Mouse (Mus musculus) left cerebral cortex, postnatal 36 days (tissue): ENCODE results near the gene Olfr97. TPM values are rescaled to one million over a fixed set of nuclear protein-coding genes. Genes with fewer than 3 reads are reported as not detected.

Experiments used
- DNase-seq, 2 experiments: peaks; one replicate each; pipeline ENCODE4 v3.0.0; 2021 to 2022; ENCODE audit warnings: low spot score in 2 of 2, mixed read lengths in 1 of 2
- intact Hi-C: fragments of 180-260 bp; cut with DNase I; formaldehyde crosslinking; loops from one replicate; pipeline ENCODE4 v1.15.1; 2025
- total RNA-seq, 2 experiments: library from RNA; stranded (reverse); gene quantifications; 2 replicates each; pipeline ENCODE4 v1.2.3; 2021

Olfr97 gene
- total RNA-seq, 2 experiments from 2014 or later = not detected

GRCm38 (mm10) chr17:37200894-37201293 is 36.2 kb downstream of the Olfr97 start, which contains the start of gene Olfr94:
TSS of gene Olfr94 (minus strand) at chr17:37200994.
- intact Hi-C loops = loop anchor here (5.0 kb wide), 2 partner anchors 284 to 309 kb away; partner anchors contain the start of gene Trim40
- no peak for DNase-seq

- peak; percentile 47 to 62 for DNase-seq
Observed at GRCm38 (mm10) chr17:37196845-37197724, 40.0 kb downstream of the Olfr97 start.

GRCm38 (mm10) chr17:37194782-37195181 is 42.3 kb downstream of the Olfr97 start:
- peak in 1 of 2 experiments; percentile 9 for DNase-seq
- intact Hi-C loops = no loop called here

More at GRCm38 (mm10) chr17:37196845-37197724, 40.0 kb downstream of the Olfr97 start:
- intact Hi-C loops = no loop called here

- no peak for DNase-seq
- intact Hi-C loops = no loop called here
Observed at GRCm38 (mm10) chr17:37193656-37194055, 43.5 kb downstream of the Olfr97 start, which contains the start of gene Ubd. TSS of gene Ubd (plus strand) at chr17:37193892.

GRCm38 (mm10) chr17:37193032-37193431 is 44.1 kb downstream of the Olfr97 start:
- DNase-seq = no peak

GRCm38 (mm10) chr17:37190711-37191110 is 46.4 kb downstream of the Olfr97 start:
- intact Hi-C loops = no loop called here
- DNase-seq = no peak

More at GRCm38 (mm10) chr17:37193032-37193431, 44.1 kb downstream of the Olfr97 start:
- intact Hi-C loops = no loop called here

GRCm38 (mm10) chr17:37185474-37185873 is 51.7 kb downstream of the Olfr97 start:
- DNase-seq = no peak
- intact Hi-C loops = no loop called here

Other genes with a start within 250 kb of the Olfr97 start
- 1 to 10 TPM in 1 of 2 experiments, under 1 TPM in 1; 0.69 to 1.2 TPM for gene H2-M5, start 247.8 kb downstream of the Olfr97 start, total RNA-seq
- 10 to 100 TPM; 11.5 to 20.4 TPM for gene Zfp57, start 236.2 kb downstream of the Olfr97 start, total RNA-seq
- gene Mog, start 213.9 kb downstream of the Olfr97 start, total RNA-seq = 10 to 100 TPM; 48.3 to 87.0 TPM
- 100 to 1,000 TPM; 679 to 696 TPM for gene Gabbr1, start 191.4 kb downstream of the Olfr97 start, total RNA-seq
- not detected for gene Olfr90, start 148.8 kb downstream of the Olfr97 start, total RNA-seq
- not detected for gene Olfr91, start 139.1 kb downstream of the Olfr97 start, total RNA-seq
- not detected for gene Olfr92, start 117.2 kb downstream of the Olfr97 start, total RNA-seq
- gene Olfr93, start 75.8 kb downstream of the Olfr97 start, total RNA-seq = not detected
- gene Ubd, start 43.4 kb downstream of the Olfr97 start, total RNA-seq = not detected
- gene Olfr94, start 36.3 kb downstream of the Olfr97 start, total RNA-seq = not detected
- gene Olfr95, start 24.2 kb downstream of the Olfr97 start, total RNA-seq = not detected
- gene Olfr96, start 17.2 kb downstream of the Olfr97 start, total RNA-seq = not detected
- gene Olfr98, start 26.4 kb upstream of the Olfr97 start, total RNA-seq = not detected
- 1 to 10 TPM; 3.2 to 3.4 TPM for gene H2-M3, start 32.9 kb upstream of the Olfr97 start, total RNA-seq
- gene Olfr99, start 46.1 kb upstream of the Olfr97 start, total RNA-seq = not detected
- gene Olfr101, start 67.0 kb upstream of the Olfr97 start, total RNA-seq = not detected
- not detected for gene Olfr102, start 79.7 kb upstream of the Olfr97 start, total RNA-seq
- gene Olfr103, start 102.4 kb upstream of the Olfr97 start, total RNA-seq = not detected
- not detected for gene Olfr104-ps, start 122.3 kb upstream of the Olfr97 start, total RNA-seq
- gene Olfr105-ps, start 141.7 kb upstream of the Olfr97 start, total RNA-seq = not detected
- not detected for gene Olfr106-ps, start 153.1 kb upstream of the Olfr97 start, total RNA-seq
- not detected for gene Olfr107, start 161.9 kb upstream of the Olfr97 start, total RNA-seq
- gene Olfr108, start 208.2 kb upstream of the Olfr97 start, total RNA-seq = not detected
- not detected for gene Olfr109, start 221.6 kb upstream of the Olfr97 start, total RNA-seq
- not detected for gene H2-M2, start 246.2 kb upstream of the Olfr97 start, total RNA-seq